Mouse (Mus musculus) brain, embryonic 14.5 days (tissue): ENCODE results near the gene Inpp4a.

Source experiments
- CTCF ChIP-seq: fragments of 200-500 bp; IDR thresholded peaks from 2 replicates; pipeline ENCODE4 v1.5.1; 2012; ENCODE audit warnings: inconsistent platforms, mild to moderate bottlenecking, moderate library complexity, borderline replicate concordance; ENCODE audit not compliant: insufficient read depth, insufficient read length; ENCODE audit errors: extremely low read depth
- POLR2A ChIP-seq: fragments of 200-500 bp; IDR thresholded peaks from 2 replicates; pipeline ENCODE4 v1.6.1; 2012; ENCODE audit warnings: mild to moderate bottlenecking, inconsistent platforms, borderline replicate concordance; ENCODE audit not compliant: poor library complexity, insufficient read depth, insufficient read length, severe bottlenecking; ENCODE audit errors: extremely low read depth

DNA sequence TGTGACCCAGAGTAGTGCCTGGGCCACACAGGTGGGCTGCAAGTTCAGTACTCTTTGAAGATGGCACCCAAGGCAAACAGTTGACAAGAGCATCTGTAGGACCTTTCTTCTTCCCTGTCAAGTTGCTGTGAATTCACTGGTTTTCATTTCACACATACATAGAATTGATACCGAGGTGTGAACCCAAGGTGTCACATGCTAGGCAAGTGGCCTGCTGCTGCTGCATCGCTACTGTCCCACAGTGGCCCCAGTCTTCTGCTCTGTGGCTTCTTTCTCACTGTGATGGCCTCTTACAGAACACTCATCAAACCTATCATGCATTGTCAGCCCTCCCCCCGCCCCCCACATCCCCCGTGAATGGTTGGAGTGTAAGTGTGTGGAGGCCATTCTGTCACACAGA, 27.6 kb downstream of the Inpp4a start:
- TF ChIP-seq CTCF = no peak
- no peak for TF ChIP-seq POLR2A
